Mouse (Mus musculus) E14TG2a.4 (cell line): ENCODE results near the gene Nxn.

Experiments used
- H3K27me3 ChIP-seq: 2 replicates; pipeline ENCODE4 v1.6.1; 2014; ENCODE audit warnings: low read length, control low read depth; ENCODE audit not compliant: insufficient read depth
- H3K36me3 ChIP-seq: 2 replicates; pipeline ENCODE4 v1.6.1; 2014; ENCODE audit warnings: low read length, control low read depth; ENCODE audit not compliant: insufficient read depth
- H3K4me1 ChIP-seq: replicated peaks from 2 replicates; pipeline ENCODE4 v1.6.1; 2014; ENCODE audit warnings: low read depth, low read length, control low read depth
- H3K4me3 ChIP-seq: replicated peaks from 2 replicates; pipeline ENCODE4 v1.5.1; 2014; ENCODE audit warnings: mild to moderate bottlenecking, low read length
- H3K9me3 ChIP-seq: 2 replicates; pipeline ENCODE4 v1.6.1; 2014; ENCODE audit warnings: low read length, control low read depth
- CTCF ChIP-seq: conservative IDR thresholded peaks from 2 replicates; pipeline ENCODE4 v1.5.1; 2014; ENCODE audit warnings: low read length
- NANOG ChIP-seq: IDR thresholded peaks from 2 replicates; pipeline ENCODE4 v1.6.1; 2014; ENCODE audit warnings: borderline replicate concordance, low read length, mixed read lengths
- POU5F1 ChIP-seq: IDR thresholded peaks from 2 replicates; pipeline ENCODE4 v1.6.1; 2014; ENCODE audit warnings: low read length, borderline replicate concordance

Gene Nxn

GRCm38 (mm10) chr11:76243811-76244546 is 155.0 kb downstream of the Nxn start:
- Histone ChIP-seq H3K27me3 (no peaks in the 10 kb centered on the region), H3K9me3 (no peaks in the 10 kb centered on the region), H3K4me3 (peak overlapping the region; percentile 94), H3K36me3 (peaks cover 39% of the 10 kb centered on the region), H3K4me1 (peaks cover 22% of the 10 kb centered on the region)
- no peak for TF ChIP-seq POU5F1
- TF ChIP-seq CTCF: no peak
- no peak for TF ChIP-seq NANOG

- H3K4me1 ChIP-seq: peaks cover 19% of the 10 kb centered on the region
- H3K4me3 ChIP-seq: peak within 1 kb of the TSS; percentile 94
- TF ChIP-seq POU5F1 (no peak), CTCF (no peak), NANOG (no peak)
- no peaks in the 10 kb centered on the region for H3K9me3 ChIP-seq
- peaks cover 36% of the 10 kb centered on the region for H3K36me3 ChIP-seq
- no peaks in the 10 kb centered on the region for H3K27me3 ChIP-seq
Observed at GRCm38 (mm10) chr11:76242901-76243810, 155.8 kb downstream of the Nxn start, which contains the start of the genes Mrm3 and Glod4. TSS of gene Mrm3 (plus strand) at chr11:76243715. TSS of gene Glod4 (minus strand) at chr11:76243725.

GRCm38 (mm10) chr11:76239750-76240149 is 159.2 kb downstream of the Nxn start:
- H3K4me3 ChIP-seq: no peak overlapping the region
- peaks cover 15% of the 10 kb centered on the region for H3K4me1 ChIP-seq
- peaks cover 47% of the 10 kb centered on the region for H3K36me3 ChIP-seq
- TF ChIP-seq NANOG (no peak), POU5F1 (no peak), CTCF (no peak)
- no peaks in the 10 kb centered on the region for H3K9me3 ChIP-seq
- H3K27me3 ChIP-seq: no peaks in the 10 kb centered on the region

DNA sequence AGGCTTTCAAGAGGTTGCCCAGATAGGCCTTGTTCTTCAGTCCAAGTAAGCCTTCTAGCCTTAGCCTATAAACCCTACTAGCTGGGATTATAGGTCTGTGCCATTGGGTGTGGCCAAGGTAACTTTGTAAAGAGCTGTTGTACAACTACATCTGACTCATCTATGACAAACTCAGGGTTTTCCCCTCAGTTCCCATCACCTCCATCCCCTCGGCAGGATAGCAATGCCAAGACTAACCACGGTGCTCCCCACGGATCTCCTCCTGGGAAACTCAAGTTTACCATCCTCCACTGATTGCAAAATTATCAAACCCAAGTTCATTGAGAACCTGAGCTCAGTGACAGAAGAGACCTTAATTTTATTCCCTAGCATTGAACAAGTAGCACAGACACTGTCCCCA is 162.8 kb downstream of the Nxn start:
- no peaks in the 10 kb centered on the region; the same call in 1 of the 2 replicates for H3K4me1 ChIP-seq
- TF ChIP-seq CTCF: no peak
- no peak for TF ChIP-seq POU5F1
- no peak for TF ChIP-seq NANOG
- no peaks in the 10 kb centered on the region for H3K27me3 ChIP-seq
- no peak overlapping the region for H3K4me3 ChIP-seq
- H3K9me3 ChIP-seq: no peaks in the 10 kb centered on the region
- peaks cover 78% of the 10 kb centered on the region for H3K36me3 ChIP-seq

DNA sequence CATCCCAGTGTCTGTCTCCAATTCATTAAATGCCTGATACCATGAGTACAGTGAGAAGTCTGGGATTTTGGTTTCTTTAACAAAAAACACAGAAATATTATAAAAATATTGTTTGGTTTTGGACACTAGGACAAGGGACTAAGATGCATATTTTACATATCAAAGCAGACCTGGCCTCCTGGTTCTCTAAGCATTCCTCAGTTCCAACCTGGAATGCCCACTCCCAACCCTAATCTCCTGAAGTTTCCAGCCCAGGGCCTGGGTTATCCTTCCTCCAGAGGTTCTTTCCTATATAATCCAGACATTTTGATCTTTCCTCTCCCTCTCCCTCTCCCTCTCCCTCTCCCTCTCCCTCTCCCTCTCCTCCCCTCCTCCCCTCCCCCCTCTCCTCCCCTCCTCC is 173.9 kb downstream of the Nxn start:
- no peak overlapping the region for H3K4me3 ChIP-seq
- H3K27me3 ChIP-seq: no peaks in the 10 kb centered on the region
- no peaks in the 10 kb centered on the region for H3K9me3 ChIP-seq
- H3K4me1 ChIP-seq: peaks cover 20% of the 10 kb centered on the region
- TF ChIP-seq CTCF: no peak
- no peak for TF ChIP-seq POU5F1
- no peak for TF ChIP-seq NANOG
- H3K36me3 ChIP-seq: peaks cover 52% of the 10 kb centered on the region

GRCm38 (mm10) chr11:76224631-76225030 is 174.3 kb downstream of the Nxn start:
- Histone ChIP-seq H3K4me1 (peaks cover 20% of the 10 kb centered on the region), H3K36me3 (peaks cover 56% of the 10 kb centered on the region), H3K9me3 (no peaks in the 10 kb centered on the region), H3K4me3 (no peak overlapping the region), H3K27me3 (no peaks in the 10 kb centered on the region)
- TF ChIP-seq CTCF: no peak
- peak; percentile 84 for TF ChIP-seq NANOG

GRCm38 (mm10) chr11:76217390-76217800 is 181.5 kb downstream of the Nxn start, which contains the start of the genes Dbil5 and Gemin4:
TSS of gene Dbil5 (plus strand) at chr11:76217608.
TSS of gene Gemin4 (minus strand) at chr11:76217664.
- Histone ChIP-seq H3K36me3 (peaks cover 75% of the 10 kb centered on the region), H3K27me3 (no peaks in the 10 kb centered on the region), H3K9me3 (no peaks in the 10 kb centered on the region), H3K4me1 (peaks cover 49% of the 10 kb centered on the region), H3K4me3 (peak within 1 kb of the TSS; percentile 96)
- TF ChIP-seq NANOG (no peak), CTCF (peak; percentile 86)

- H3K4me1 ChIP-seq: peaks cover 52% of the 10 kb centered on the region
- no peak for TF ChIP-seq CTCF
- TF ChIP-seq NANOG: no peak
- TF ChIP-seq POU5F1: no peak
Observed at GRCm38 (mm10) chr11:76216681-76217389, 182.1 kb downstream of the Nxn start.

More at GRCm38 (mm10) chr11:76216681-76217389, 182.1 kb downstream of the Nxn start:
- Histone ChIP-seq H3K27me3 (no peaks in the 10 kb centered on the region), H3K36me3 (peaks cover 77% of the 10 kb centered on the region), H3K9me3 (no peaks in the 10 kb centered on the region), H3K4me3 (peak overlapping the region; percentile 96)
